Mouse (Mus musculus): Measurements from ENCODE around the gene Rnf185.

Gene Rnf185

GRCm38 (mm10) chr11:3394520-3394919 lies 57.6 kb downstream of the Rnf185 start:
- DNase-seq (ENCODE audit: low read depth) = no peak

GRCm38 (mm10) chr11:3392526-3392925 lies 59.6 kb downstream of the Rnf185 start:
- DNase-seq (ENCODE audit: low read depth) = no peak

- DNase-seq (ENCODE audit: low read depth) = no peak
These were observed 61.4 kb downstream of the Rnf185 start for GRCm38 (mm10) chr11:3390789-3391188.

GRCm38 (mm10) chr11:3389996-3390395 lies 62.2 kb downstream of the Rnf185 start:
- DNase-seq (ENCODE audit: low read depth) = no peak

GRCm38 (mm10) chr11:3387482-3388196 lies 64.5 kb downstream of the Rnf185 start:
- no peak for DNase-seq (ENCODE audit: low read depth)

GRCm38 (mm10) chr11:3386941-3387368 lies 65.2 kb downstream of the Rnf185 start:
- peak; percentile 69 for DNase-seq (ENCODE audit: low read depth)

GRCm38 (mm10) chr11:3382602-3383594 lies 69.3 kb downstream of the Rnf185 start:
- no peak for DNase-seq (ENCODE audit: low read depth)

GRCm38 (mm10) chr11:3381148-3381814 lies 70.9 kb downstream of the Rnf185 start:
- no peak for DNase-seq (ENCODE audit: low read depth)

- no peak for DNase-seq (ENCODE audit: low read depth)
These were observed 72.7 kb downstream of the Rnf185 start for GRCm38 (mm10) chr11:3379427-3379826.

GRCm38 (mm10) chr11:3374741-3375140 lies 77.4 kb downstream of the Rnf185 start:
- no peak for DNase-seq (ENCODE audit: low read depth)

GRCm38 (mm10) chr11:3374293-3374645 lies 77.9 kb downstream of the Rnf185 start:
- no peak for DNase-seq (ENCODE audit: low read depth)

GRCm38 (mm10) chr11:3373591-3374292 lies 78.4 kb downstream of the Rnf185 start:
- no peak for DNase-seq (ENCODE audit: low read depth)

GRCm38 (mm10) chr11:3371599-3372295 lies 80.4 kb downstream of the Rnf185 start:
- DNase-seq (ENCODE audit: low read depth) = no peak

GRCm38 (mm10) chr11:3370928-3371598 lies 81.1 kb downstream of the Rnf185 start:
- DNase-seq (ENCODE audit: low read depth) = peak; percentile 74

- no peak for DNase-seq (ENCODE audit: low read depth)
These were observed 82.0 kb downstream of the Rnf185 start for GRCm38 (mm10) chr11:3370162-3370561.

GRCm38 (mm10) chr11:3369449-3369848 lies 82.7 kb downstream of the Rnf185 start:
- no peak for DNase-seq (ENCODE audit: low read depth)

GRCm38 (mm10) chr11:3368983-3369382 lies 83.2 kb downstream of the Rnf185 start:
- DNase-seq (ENCODE audit: low read depth) = no peak

GRCm38 (mm10) chr11:3366411-3366810 lies 85.8 kb downstream of the Rnf185 start:
- DNase-seq (ENCODE audit: low read depth) = no peak

Measured in c-Kit-positive CD71-negative TER-119-negative erythroid progenitor cells, embryonic 14.5 days (primary cell).